Mouse (Mus musculus) myocyte (in vitro differentiated cells): ENCODE data around the gene Cerk. TPM values are rescaled to one million over a fixed set of nuclear protein-coding genes. Genes with fewer than 3 reads are reported as not detected.
A peak's percentile ranks its signal among the peaks of the same experiment; 100 is the strongest.

Source experiments
- H3K27me3 ChIP-seq: one replicate; pipeline ENCODE4 v1.6.1; 2011; ENCODE audit not compliant: control insufficient read depth, insufficient read depth, insufficient read length
- H3K36me3 ChIP-seq: one replicate; pipeline ENCODE4 v1.6.1; 2011; ENCODE audit not compliant: control insufficient read depth, insufficient read depth
- H3K4me2 ChIP-seq: one replicate; pipeline ENCODE4 v1.6.1; 2011; ENCODE audit warnings: low read depth, control low read depth
- H3K4me3 ChIP-seq: one replicate; pipeline ENCODE4 v1.5.1; 2011; ENCODE audit warnings: mild to moderate bottlenecking, control low read depth, moderate library complexity
- H3K79me2 ChIP-seq: one replicate; pipeline ENCODE4 v1.6.1; 2011; ENCODE audit not compliant: control insufficient read depth, insufficient read depth
- H3ac ChIP-seq: one replicate; pipeline ENCODE4 v1.6.1; 2011; ENCODE audit not compliant: control insufficient read depth, insufficient read length
- CEBPB ChIP-seq: IDR thresholded peaks from 2 replicates; pipeline ENCODE4 v1.6.1; 2011; ENCODE audit warnings: mild to moderate bottlenecking, moderate library complexity; ENCODE audit not compliant: poor library complexity, insufficient read depth, severe bottlenecking
- E2F4 ChIP-seq: IDR thresholded peaks from one replicate; pipeline ENCODE4 v1.6.1; 2011; ENCODE audit warnings: mild to moderate bottlenecking, control low read depth, moderate library complexity; ENCODE audit not compliant: insufficient read depth
- MAX ChIP-seq: IDR thresholded peaks from one replicate; pipeline ENCODE4 v1.6.1; 2011; ENCODE audit warnings: low read depth, mild to moderate bottlenecking, control low read depth
- MYOD1 ChIP-seq, 3 experiments: IDR thresholded peaks; one replicate each; pipeline ENCODE4 v1.6.1; 2011; ENCODE audit warnings: control low read depth in 2 of 3, low read depth in 2 of 3, mild to moderate bottlenecking in 2 of 3, moderate library complexity in 1 of 3; ENCODE audit not compliant: insufficient read length in 2 of 3, control insufficient read depth in 1 of 3
- MYOG ChIP-seq, 3 experiments: IDR thresholded peaks; one replicate each; pipeline ENCODE4 v1.6.1; 2011; ENCODE audit warnings: control low read depth in 2 of 3, low read depth in 2 of 3, mild to moderate bottlenecking in 2 of 3; ENCODE audit not compliant: insufficient read length in 2 of 3, control insufficient read depth in 1 of 3, insufficient read depth in 1 of 3
- POLR2A ChIP-seq: IDR thresholded peaks from one replicate; pipeline ENCODE4 v1.6.1; 2011; ENCODE audit warnings: low read depth, mild to moderate bottlenecking, control low read depth, moderate library complexity; ENCODE audit not compliant: insufficient read length
- POLR2AphosphoS2 ChIP-seq: IDR thresholded peaks from one replicate; pipeline ENCODE4 v1.6.1; 2011; ENCODE audit warnings: low read depth, control low read depth; ENCODE audit not compliant: insufficient read length
- REST ChIP-seq: IDR thresholded peaks from one replicate; pipeline ENCODE4 v1.6.1; 2011; ENCODE audit warnings: mild to moderate bottlenecking, control low read depth, moderate library complexity; ENCODE audit not compliant: insufficient read depth, insufficient read length
- SRF ChIP-seq: IDR thresholded peaks from one replicate; pipeline ENCODE4 v1.6.1; 2011; ENCODE audit warnings: low read depth; ENCODE audit not compliant: control insufficient read depth, insufficient read length
- TCF12 ChIP-seq: IDR thresholded peaks from one replicate; pipeline ENCODE4 v1.6.1; 2011; ENCODE audit warnings: mild to moderate bottlenecking, control low read depth; ENCODE audit not compliant: poor library complexity, insufficient read depth, severe bottlenecking
- TCF3 ChIP-seq: IDR thresholded peaks from one replicate; pipeline ENCODE4 v1.6.1; 2011; ENCODE audit warnings: low read depth, control low read depth; ENCODE audit not compliant: insufficient read length
- USF1 ChIP-seq: IDR thresholded peaks from one replicate; pipeline ENCODE4 v1.6.1; 2011; ENCODE audit warnings: low read depth, mild to moderate bottlenecking, control low read depth, moderate library complexity
- polyA plus RNA-seq: library from polyadenylated mRNA; unstranded; fragments of >200 nt; fragmentation: generic; extraction: Trizol; gene quantifications from one replicate; pipeline ENCODE4 v1.2.1, GENCODE M21; 2012; ENCODE audit warnings: missing spikeins

Cerk gene
- polyA plus RNA-seq, 1 experiment, result 13.8 TPM

- no peak for TF ChIP-seq MYOD1 (IDR thresholded peaks at IDR 0.05; ENCODE audit: control insufficient read depth in 1 of 3, insufficient read length in 2 of 3, low read depth in 2 of 3)
- TF ChIP-seq MAX, result no peak
- no peak for TF ChIP-seq POLR2A
- no peak for TF ChIP-seq TCF3
- TF ChIP-seq TCF12, result no peak
- no peak for TF ChIP-seq E2F4
- no peak for TF ChIP-seq POLR2AphosphoS2
- TF ChIP-seq SRF, result no peak
- no peak for TF ChIP-seq USF1
- no peak for TF ChIP-seq REST
- no peak for TF ChIP-seq MYOG (IDR thresholded peaks at IDR 0.05; ENCODE audit: control insufficient read depth in 1 of 3, insufficient read depth in 1 of 3, insufficient read length in 2 of 3, low read depth in 2 of 3)
- TF ChIP-seq CEBPB, result no peak
- H3K27me3 ChIP-seq, result no peaks in the 10 kb centered on the region
- H3K4me3 ChIP-seq, result no peak overlapping the region
- no peaks in the 10 kb centered on the region for H3K79me2 ChIP-seq
- H3K36me3 ChIP-seq, result peaks cover 5% of the 10 kb centered on the region
- H3K4me2 ChIP-seq, result no peak overlapping the region
- H3ac ChIP-seq, result no peak overlapping the region
Measured at GRCm38 (mm10) chr15:86117115-86118100, 68.5 kb downstream of the Cerk start.

- Histone ChIP-seq H3K4me3 (no peak overlapping the region), H3K27me3 (no peaks in the 10 kb centered on the region), H3K4me2 (no peak overlapping the region), H3ac (no peak overlapping the region), H3K79me2 (no peaks in the 10 kb centered on the region), H3K36me3 (peaks cover 3% of the 10 kb centered on the region)
- TF ChIP-seq TCF3 (no peak), E2F4 (no peak), USF1 (no peak), MYOG (IDR thresholded peaks at IDR 0.05; ENCODE audit: control insufficient read depth in 1 of 3, insufficient read depth in 1 of 3, insufficient read length in 2 of 3, low read depth in 2 of 3) (no peak), TCF12 (no peak), SRF (no peak), MAX (no peak), MYOD1 (IDR thresholded peaks at IDR 0.05; ENCODE audit: control insufficient read depth in 1 of 3, insufficient read length in 2 of 3, low read depth in 2 of 3) (no peak), REST (no peak), POLR2AphosphoS2 (no peak), POLR2A (no peak), CEBPB (no peak)
Measured at GRCm38 (mm10) chr15:86116421-86116820, 69.5 kb downstream of the Cerk start.

GRCm38 (mm10) chr15:86113342-86113710 lies 72.6 kb downstream of the Cerk start:
- no peak overlapping the region for H3ac ChIP-seq
- no peak for TF ChIP-seq MAX
- TF ChIP-seq SRF, result no peak
- TF ChIP-seq CEBPB, result no peak
- TF ChIP-seq TCF12, result no peak
- TF ChIP-seq POLR2A, result no peak
- TF ChIP-seq E2F4, result no peak
- TF ChIP-seq MYOD1 (IDR thresholded peaks at IDR 0.05; ENCODE audit: control insufficient read depth in 1 of 3, insufficient read length in 2 of 3, low read depth in 2 of 3), result no peak
- no peak for TF ChIP-seq MYOG (IDR thresholded peaks at IDR 0.05; ENCODE audit: control insufficient read depth in 1 of 3, insufficient read depth in 1 of 3, insufficient read length in 2 of 3, low read depth in 2 of 3)
- TF ChIP-seq POLR2AphosphoS2, result no peak
- H3K79me2 ChIP-seq, result no peaks in the 10 kb centered on the region

GRCm38 (mm10) chr15:86112707-86113341 lies 73.1 kb downstream of the Cerk start:
- TF ChIP-seq USF1, result no peak
- no peak for TF ChIP-seq CEBPB
- TF ChIP-seq POLR2A, result no peak
- no peak for TF ChIP-seq MYOG (IDR thresholded peaks at IDR 0.05; ENCODE audit: control insufficient read depth in 1 of 3, insufficient read depth in 1 of 3, insufficient read length in 2 of 3, low read depth in 2 of 3)
- no peak for TF ChIP-seq REST
- no peak for TF ChIP-seq SRF
- TF ChIP-seq POLR2AphosphoS2, result no peak
- no peak for TF ChIP-seq TCF3
- TF ChIP-seq MAX, result no peak
- no peak for TF ChIP-seq E2F4
- no peak for TF ChIP-seq TCF12
- TF ChIP-seq MYOD1 (IDR thresholded peaks at IDR 0.05; ENCODE audit: control insufficient read depth in 1 of 3, insufficient read length in 2 of 3, low read depth in 2 of 3), result no peak

More at GRCm38 (mm10) chr15:86113342-86113710, 72.6 kb downstream of the Cerk start:
- Histone ChIP-seq H3K36me3 (no peaks in the 10 kb centered on the region), H3K4me3 (no peak overlapping the region), H3K4me2 (no peak overlapping the region), H3K27me3 (no peaks in the 10 kb centered on the region)

More at GRCm38 (mm10) chr15:86112707-86113341, 73.1 kb downstream of the Cerk start:
- Histone ChIP-seq H3K4me3 (no peak overlapping the region), H3K79me2 (no peaks in the 10 kb centered on the region), H3K36me3 (no peaks in the 10 kb centered on the region), H3ac (no peak overlapping the region), H3K27me3 (no peaks in the 10 kb centered on the region), H3K4me2 (peak overlapping the region; percentile 15)
